ENCODE assay signal across 11 mouse cellular contexts in genomic region chr4:123412981-123413380, GRCm38 (mm10).
DNase-seq lines count a peak whose midpoint lies in the region; ATAC-seq and TF ChIP-seq lines count a peak whose summit lies in the region.
"Had no signal": no experiment of that assay in that cellular context is flagged by ENCODE, and none has a peak within 500 bp of the region (broad histone marks: within the 10 kb centered on the region; RNA-seq: fewer than 3 reads in every experiment).

No protein-coding gene starts in this region.

- no peaks in the 10 kb centered on the region; the same call in 1 of the 2 replicates for H3K36me3 ChIP-seq in heart, embryonic 11.5 days (ENCODE audit: control insufficient read depth, insufficient read depth, low read length)
- peaks cover 14% of the 10 kb centered on the region for H3K36me3 ChIP-seq in liver, embryonic 12.5 days
- H3K36me3 ChIP-seq in liver, postnatal 0 days (replicated peaks; ENCODE audit: insufficient read depth, low read length), result no peaks in the 10 kb centered on the region; the same call in 1 of the 2 replicates
- H3K36me3 ChIP-seq in forebrain, embryonic 14.5 days (ENCODE audit: control insufficient read depth, insufficient read depth, low read length), result peaks cover 8% of the 10 kb centered on the region; the same call in 1 of the 2 replicates
- no peaks in the 10 kb centered on the region for H3K36me3 ChIP-seq in neural tube, embryonic 13.5 days

- H3K27ac ChIP-seq in heart, embryonic 11.5 days (ENCODE audit: low read depth, low read length), result peak overlapping the region; percentile 96
- peak overlapping the region; percentile 82; the same call in 1 of the 2 replicates for H3K27ac ChIP-seq in liver, embryonic 12.5 days
- no peak overlapping the region for H3K27ac ChIP-seq in liver, postnatal 0 days (ENCODE audit: low read depth)
- H3K27ac ChIP-seq in forebrain, embryonic 14.5 days (ENCODE audit: low read depth, low read length), result no peak overlapping the region
- H3K27ac ChIP-seq in neural tube, embryonic 13.5 days (replicated peaks), result peak overlapping the region; percentile 95; the same call in 1 of the 2 replicates

- no peak for DNase-seq in heart, postnatal 25 days (ENCODE audit: low spot score)
- no peak for DNase-seq in liver, postnatal 0 days
- no peak for DNase-seq in forebrain, embryonic 14.5 days (ENCODE audit: low spot score)
- no peak for DNase-seq in urinary bladder, postnatal 4 days (ENCODE audit: low spot score in 2 of 2)
- no peak for DNase-seq in left cerebral cortex, adult 8-10 months (ENCODE audit: low spot score in 2 of 2)
- DNase-seq: cerebellum, adult 18-20 months; liver, embryonic 13.5 days had no signal

- peaks cover 48% of the 10 kb centered on the region for H3K4me1 ChIP-seq in heart, embryonic 11.5 days (ENCODE audit: control insufficient read depth, insufficient read depth, low read length)
- peaks cover 51% of the 10 kb centered on the region for H3K4me1 ChIP-seq in liver, embryonic 12.5 days
- peaks cover 15% of the 10 kb centered on the region for H3K4me1 ChIP-seq in liver, postnatal 0 days (ENCODE audit: insufficient read depth)
- H3K4me1 ChIP-seq in forebrain, embryonic 14.5 days (ENCODE audit: control insufficient read depth, insufficient read depth, low read length), result peaks cover 30% of the 10 kb centered on the region
- H3K4me1 ChIP-seq in neural tube, embryonic 13.5 days (replicated peaks), result peaks cover 42% of the 10 kb centered on the region

- no peaks in the 10 kb centered on the region for H3K9me3 ChIP-seq in heart, embryonic 11.5 days (replicated peaks; ENCODE audit: control insufficient read depth, low read length)
- H3K9me3 ChIP-seq in liver, embryonic 12.5 days (replicated peaks), result no peaks in the 10 kb centered on the region
- H3K9me3 ChIP-seq in liver, postnatal 0 days (ENCODE audit: low read length), result no peaks in the 10 kb centered on the region
- H3K9me3 ChIP-seq in forebrain, embryonic 14.5 days (replicated peaks; ENCODE audit: control insufficient read depth, low read length), result no peaks in the 10 kb centered on the region
- no peaks in the 10 kb centered on the region for H3K9me3 ChIP-seq in neural tube, embryonic 13.5 days
- H3K9me3 ChIP-seq: liver, embryonic 13.5 days had no signal

- intact Hi-C loops in heart, postnatal 25 days (cut with DNase I), result loop anchor here (2.0 to 5.0 kb wide), 2 partner anchors 14 to 34 kb away; no protein-coding TSS in a partner anchor

- 57% methylated on average over 2 of the region's 2 CpGs for WGBS in heart, embryonic 11.5 days (ENCODE audit: insufficient replicate concordance)
- 62% methylated on average over 2 of the region's 2 CpGs for WGBS in liver, embryonic 12.5 days (ENCODE audit: insufficient replicate concordance)
- WGBS in liver, postnatal 0 days (ENCODE audit: insufficient replicate concordance), result 57% methylated on average over 2 of the region's 2 CpGs
- WGBS in forebrain, embryonic 14.5 days, result 54% methylated on average over 2 of the region's 2 CpGs
- 53% methylated on average over 2 of the region's 2 CpGs for WGBS in neural tube, embryonic 13.5 days

- ATAC-seq in heart, embryonic 11.5 days (replicated peaks; ENCODE audit: insufficient number of reproducible peaks, low FRiP score, low TSS enrichment), result no peak
- ATAC-seq in liver, embryonic 12.5 days, result no peak
- no peak for ATAC-seq in liver, postnatal 0 days
- no peak for ATAC-seq in forebrain, embryonic 14.5 days
- no peak for ATAC-seq in neural tube, embryonic 13.5 days (ENCODE audit: low read depth)
- ATAC-seq: inflammation-experienced regulatory T-cells, adult 6 months had no signal

- no peak overlapping the region; the same call in 1 of the 2 replicates for H3K4me3 ChIP-seq in heart, embryonic 11.5 days (ENCODE audit: low read depth, low read length)
- H3K4me3 ChIP-seq in liver, embryonic 12.5 days, result no peak overlapping the region
- H3K4me3 ChIP-seq in liver, postnatal 0 days (ENCODE audit: low read depth, low read length), result no peak overlapping the region
- no peak overlapping the region for H3K4me3 ChIP-seq in forebrain, embryonic 14.5 days (ENCODE audit: low read depth, low read length)
- no peak overlapping the region for H3K4me3 ChIP-seq in neural tube, embryonic 13.5 days

- H3K9ac ChIP-seq in heart, embryonic 11.5 days (ENCODE audit: low read depth, low read length), result 0 out of 2 replicates have a peak overlapping the region, but pooled peaks have one; percentile 86
- H3K9ac ChIP-seq in liver, embryonic 12.5 days, result no peak overlapping the region
- H3K9ac ChIP-seq in liver, postnatal 0 days (replicated peaks), result no peak overlapping the region
- H3K9ac ChIP-seq in forebrain, embryonic 14.5 days (ENCODE audit: low read length), result no peak overlapping the region
- H3K9ac ChIP-seq in neural tube, embryonic 13.5 days, result no peak overlapping the region

- no peak for TF ChIP-seq CTCF in liver, postnatal 0 days (IDR thresholded peaks at IDR 0.05; ENCODE audit: low read depth)

- no peaks in the 10 kb centered on the region for H3K27me3 ChIP-seq in heart, embryonic 11.5 days (ENCODE audit: control insufficient read depth, insufficient read depth, low read length)
- 0 out of 2 replicates have a peak, but pooled peaks cover 3% of the 10 kb centered on the region for H3K27me3 ChIP-seq in liver, embryonic 12.5 days (replicated peaks)
- no peaks in the 10 kb centered on the region for H3K27me3 ChIP-seq in liver, postnatal 0 days (ENCODE audit: insufficient read depth, low read length)
- no peaks in the 10 kb centered on the region for H3K27me3 ChIP-seq in forebrain, embryonic 14.5 days (replicated peaks; ENCODE audit: control insufficient read depth, insufficient read depth, low read length)
- H3K27me3 ChIP-seq in neural tube, embryonic 13.5 days, result no peaks in the 10 kb centered on the region
- H3K27me3 ChIP-seq: liver, embryonic 13.5 days had no signal

- H3K4me2 ChIP-seq in heart, embryonic 11.5 days, result peak overlapping the region; percentile 86; the same call in 1 of the 2 replicates
- peak overlapping the region; percentile 99; the same call in 1 of the 2 replicates for H3K4me2 ChIP-seq in liver, embryonic 12.5 days
- no peak overlapping the region for H3K4me2 ChIP-seq in liver, postnatal 0 days (ENCODE audit: low read depth, low read length)
- H3K4me2 ChIP-seq in forebrain, embryonic 14.5 days (ENCODE audit: low read length), result peak overlapping the region; percentile 83; the same call in 1 of the 2 replicates
- peak overlapping the region; percentile 80; the same call in 1 of the 2 replicates for H3K4me2 ChIP-seq in neural tube, embryonic 13.5 days

- TF ChIP-seq EP300 in liver, postnatal 0 days (IDR thresholded peaks at IDR 0.05; ENCODE audit: low read depth), result no peak

Comparison
In these comparisons a context has a peak if more than half of its experiments do, and no peak if none do; other contexts are left out.
1. H3K27ac ChIP-seq: peak in heart, embryonic 11.5 days (single experiment), liver, embryonic 12.5 days (single experiment) and neural tube, embryonic 13.5 days (single experiment); none in liver, postnatal 0 days (single experiment) and forebrain, embryonic 14.5 days (single experiment).